Mouse (Mus musculus): ENCODE data around the gene Cdkn2a.

Cdkn2a gene

GRCm38 (mm10) chr4:89294486-89295440, at the start of gene Cdkn2a:
Gene Cdkn2a (minus strand): TSS chr4:89294653.
- peak; percentile 77 to 87 for DNase-seq

- peak; percentile 82 to 83 for DNase-seq
Observed at GRCm38 (mm10) chr4:89313461-89313860, 19.0 kb upstream of the Cdkn2a start.

DNA sequence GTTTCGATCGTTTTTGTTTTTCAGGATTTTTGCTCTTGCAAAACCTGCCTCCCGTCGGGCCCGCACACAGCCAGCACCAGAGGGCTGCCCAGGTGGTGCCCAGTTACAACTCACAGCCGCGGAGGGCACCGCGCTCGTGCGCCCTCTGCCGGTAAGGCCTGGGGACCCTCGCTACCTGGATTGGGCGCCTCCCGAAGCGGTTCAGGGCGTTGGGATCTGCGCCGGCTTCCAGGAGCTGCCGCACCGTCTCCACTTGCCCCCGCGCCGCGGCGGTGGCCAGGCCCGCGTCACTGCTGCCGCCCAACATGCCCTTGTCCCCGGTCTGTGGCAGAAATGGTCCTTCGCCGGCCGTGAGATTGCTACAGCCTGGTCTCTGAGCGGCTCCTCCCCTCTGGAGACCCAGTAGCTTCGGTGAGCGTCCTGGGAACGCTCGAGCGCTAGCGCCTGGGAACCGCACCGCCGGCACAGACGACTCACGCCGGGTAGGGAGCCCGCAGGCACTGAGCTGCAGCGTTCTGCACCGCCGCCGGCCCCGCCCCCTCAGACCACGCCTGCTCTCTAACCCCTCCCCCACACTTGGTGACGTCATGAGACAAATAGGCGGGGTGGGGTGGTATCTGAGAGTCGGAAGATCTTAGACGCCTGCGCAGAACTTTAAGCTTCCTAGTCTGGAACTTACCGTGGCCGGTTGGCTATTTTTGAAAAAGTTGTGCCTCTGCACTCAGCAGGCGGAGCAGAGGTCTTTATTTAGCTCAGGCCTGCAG, 16.2 kb upstream of the Cdkn2a start, which contains the start of gene Cdkn2b:
Cdkn2b (minus strand) TSS at position 549 of the 764 bp plus-strand sequence.
- DNase-seq = peak; percentile 88 to 90

GRCm38 (mm10) chr4:89309996-89310395, 15.5 kb upstream of the Cdkn2a start:
- no peak for DNase-seq

DNA sequence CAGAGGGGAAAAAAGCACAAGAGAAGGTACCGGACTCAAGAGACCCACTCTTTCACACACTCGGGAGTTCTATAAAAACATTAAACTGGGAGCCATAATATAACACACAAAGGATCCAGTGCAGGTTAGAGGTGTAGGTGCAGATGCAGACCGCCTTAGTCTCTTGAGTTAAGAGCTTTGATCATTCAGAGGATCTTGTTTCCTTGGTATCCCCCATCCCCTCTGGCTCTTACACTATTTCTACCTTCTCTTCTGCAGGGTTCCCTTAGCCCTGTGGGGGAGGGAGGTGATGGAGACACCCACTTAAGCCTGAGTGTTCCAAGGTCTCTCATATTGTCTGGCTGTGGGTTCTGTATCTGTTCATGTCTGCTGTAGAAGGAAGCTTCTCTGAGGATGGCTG, 13.5 kb upstream of the Cdkn2a start:
- DNase-seq = no peak

DNA sequence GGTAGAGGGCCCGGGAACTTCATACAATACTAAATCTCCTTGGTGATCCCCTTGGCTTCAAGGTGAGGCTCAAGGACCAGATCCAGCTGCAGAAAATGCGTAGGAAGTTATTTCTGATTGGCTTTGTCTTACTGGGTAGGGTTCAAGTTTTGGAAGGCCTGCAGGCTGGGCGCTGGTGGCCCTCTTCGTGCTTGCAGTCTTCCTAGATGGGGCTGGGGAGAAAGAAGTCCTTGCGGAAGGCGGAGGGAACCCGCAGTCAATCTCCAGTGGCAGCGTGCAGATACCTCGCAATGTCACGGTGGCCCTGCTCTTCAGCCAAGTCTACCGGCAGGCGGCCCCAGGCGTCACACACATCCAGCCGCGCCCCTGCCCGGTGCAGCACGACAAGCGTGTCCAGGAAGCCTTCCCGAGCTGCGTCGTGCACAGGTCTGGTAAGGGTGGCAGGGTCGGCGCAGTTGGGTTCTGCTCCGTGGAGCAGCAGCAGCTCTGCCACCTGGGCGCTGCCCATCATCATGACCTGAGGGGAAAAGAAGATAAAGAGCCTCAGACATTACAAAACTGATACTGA, 12.4 kb upstream of the Cdkn2a start:
- DNase-seq = no peak

GRCm38 (mm10) chr4:89305691-89306090, 11.2 kb upstream of the Cdkn2a start:
- no peak for DNase-seq

- peak in 1 of 2 experiments; percentile 42 for DNase-seq
Observed at GRCm38 (mm10) chr4:89303281-89303995, 9.0 kb upstream of the Cdkn2a start.

DNA sequence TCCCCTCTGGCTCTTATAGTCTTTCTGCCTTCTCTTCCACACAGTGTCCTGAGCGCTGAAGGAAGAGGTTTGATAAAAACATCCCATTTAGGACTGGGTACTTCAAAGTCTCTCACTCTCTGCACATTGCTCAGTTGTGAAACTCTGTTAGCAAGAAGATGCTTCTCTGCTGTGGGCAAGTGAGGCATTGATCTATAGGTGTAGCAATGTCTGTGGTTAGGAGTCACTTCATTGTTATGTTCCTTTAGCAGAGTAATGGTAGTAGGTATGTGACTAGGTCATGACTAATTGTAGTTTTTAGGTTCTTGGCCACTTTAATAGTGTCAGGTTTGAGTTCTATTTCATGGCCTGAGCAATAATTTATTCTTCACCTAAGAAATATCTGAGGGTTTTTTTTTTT, 7.7 kb upstream of the Cdkn2a start:
- no peak for DNase-seq

DNA sequence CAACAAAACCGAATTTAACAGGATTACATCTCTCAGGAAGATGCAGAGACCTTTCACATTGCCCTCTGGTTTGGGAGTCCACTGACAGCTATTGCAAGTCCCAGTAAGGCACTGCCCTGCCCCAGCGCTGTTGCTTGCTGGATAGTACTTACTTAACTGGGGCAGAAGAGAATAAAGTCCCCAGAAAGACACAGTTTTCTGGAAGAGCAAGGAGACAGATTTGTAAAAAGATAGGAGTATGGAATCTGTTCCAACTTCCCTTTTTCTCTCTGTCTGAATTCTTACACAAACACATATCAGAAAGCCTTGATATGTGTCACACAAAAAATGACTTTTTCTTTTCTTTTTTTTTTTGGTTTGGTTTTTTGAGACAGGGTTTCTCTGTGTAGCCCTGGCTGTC, 5.3 kb upstream of the Cdkn2a start:
- no peak for DNase-seq

- DNase-seq = peak; percentile 44 to 56
Observed at GRCm38 (mm10) chr4:89295441-89296220, 1.2 kb upstream of the Cdkn2a start.

DNA sequence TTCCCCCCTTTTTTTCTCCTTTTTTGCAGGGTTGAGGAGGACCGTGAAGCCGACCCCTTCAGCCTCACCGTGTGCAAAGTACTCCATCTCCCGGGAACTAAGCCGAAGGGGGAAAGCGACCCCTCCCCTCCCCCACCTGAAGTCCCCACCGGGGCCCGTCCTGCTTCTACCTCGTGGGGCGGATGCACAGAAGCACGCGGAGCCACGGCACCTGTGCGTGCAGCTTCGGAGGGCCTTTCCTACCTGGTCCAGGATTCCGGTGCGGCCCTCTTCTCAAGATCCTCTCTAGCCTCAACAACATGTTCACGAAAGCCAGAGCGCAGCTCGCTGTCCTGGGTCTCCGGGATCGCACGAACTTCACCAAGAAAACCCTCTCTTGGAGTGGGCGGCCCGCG, 365 bp downstream of the Cdkn2a start:
- no peak for DNase-seq

GRCm38 (mm10) chr4:89293516-89293915, 937 bp downstream of the Cdkn2a start:
- no peak for DNase-seq

- no peak for DNase-seq
Observed at GRCm38 (mm10) chr4:89289028-89289427, 5.4 kb downstream of the Cdkn2a start.

GRCm38 (mm10) chr4:89286566-89286965, 7.9 kb downstream of the Cdkn2a start:
- DNase-seq = no peak

- DNase-seq = no peak
Observed at GRCm38 (mm10) chr4:89285688-89286087, 8.8 kb downstream of the Cdkn2a start.

GRCm38 (mm10) chr4:89282661-89283060, 11.8 kb downstream of the Cdkn2a start:
- no peak for DNase-seq

DNA sequence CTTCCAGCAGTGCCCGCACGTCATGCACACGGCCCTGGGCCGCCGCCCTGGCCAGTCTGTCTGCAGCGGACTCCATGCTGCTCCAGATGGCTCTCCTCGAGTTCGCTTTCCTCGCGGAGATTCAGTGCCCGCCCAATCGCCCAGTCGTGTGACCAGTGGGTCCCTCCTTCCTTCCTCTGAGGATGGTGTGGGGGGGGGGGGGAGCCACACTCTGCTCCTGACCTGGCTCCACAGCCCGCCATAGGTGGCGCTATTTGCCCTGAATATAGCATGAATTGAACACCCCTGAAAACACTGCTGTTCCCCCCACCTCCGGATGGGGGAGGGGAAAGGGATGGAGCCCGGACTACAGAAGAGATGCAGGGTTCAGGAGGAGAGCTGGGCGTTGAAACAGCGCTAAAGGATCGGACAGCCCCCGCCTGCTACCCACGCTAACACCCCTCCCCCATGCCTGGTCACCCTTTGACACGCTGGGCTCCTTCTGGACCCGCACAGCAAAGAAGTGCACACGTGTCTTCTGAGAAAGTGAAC, 12.4 kb downstream of the Cdkn2a start:
- DNase-seq = peak; percentile 40 to 53

- DNase-seq = no peak
Observed at GRCm38 (mm10) chr4:89281236-89281635, 13.2 kb downstream of the Cdkn2a start.

DNA sequence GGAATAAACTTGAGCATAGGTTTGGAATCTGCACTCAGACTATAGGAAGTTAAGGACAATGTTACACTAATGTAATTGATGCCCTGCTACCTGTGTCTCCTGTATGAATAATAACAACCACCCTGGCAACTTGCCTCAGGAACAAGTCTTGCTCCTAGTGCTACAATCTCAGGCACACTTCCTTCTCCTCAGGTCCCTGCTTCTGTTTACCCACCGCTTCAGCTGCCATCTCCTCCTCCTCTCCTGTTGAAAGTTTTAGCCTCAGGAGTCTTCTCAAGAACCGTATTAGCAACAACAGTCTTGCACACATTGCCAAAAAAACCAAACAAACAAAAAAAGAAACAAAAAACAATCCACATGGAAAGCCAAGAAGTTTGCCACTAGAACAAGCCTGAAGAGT, 14.8 kb downstream of the Cdkn2a start:
- no peak for DNase-seq

- DNase-seq = no peak
Observed at GRCm38 (mm10) chr4:89277381-89277940, 17.0 kb downstream of the Cdkn2a start.
